Mouse (Mus musculus) CD4-positive, CD25-positive, alpha-beta regulatory T cell (primary cell): ENCODE measurements around the gene Pbld1. TPM values are rescaled to one million over a fixed set of nuclear protein-coding genes. Genes with fewer than 3 reads are reported as not detected.

Experiments
- polyA plus RNA-seq: library from polyadenylated mRNA; unstranded; fragments of 100-300 nt; shearing (Covaris generic); gene quantifications from one replicate; pipeline ENCODE4 v1.2.1, GENCODE M21; 2017

Pbld1 gene
- not detected for polyA plus RNA-seq

GRCm38 (mm10) chr10:63059862-63060261, at the start of gene Pbld1:
TSS of gene Pbld1 (plus strand) at chr10:63060162.

GRCm38 (mm10) chr10:63023749-63024579, 36.0 kb upstream of the Pbld1 start, which contains the start of the genes Hnrnph3 and Pbld2:
TSS of gene Hnrnph3 (minus strand) at chr10:63024217.
TSS of gene Pbld2 (plus strand) at chr10:63024315.

GRCm38 (mm10) chr10:63099521-63099920, 39.6 kb downstream of the Pbld1 start, which contains the start of gene Atoh7:
TSS of gene Atoh7 (plus strand) at chr10:63099651.

Other genes starting within 250 kb of the Pbld1 start
- 11.4 TPM for gene Tet1, start 151.2 kb upstream of the Pbld1 start, polyA plus RNA-seq
- 15.9 TPM for gene Slc25a16, start 139.5 kb upstream of the Pbld1 start, polyA plus RNA-seq
- 2.7 TPM for gene Dna2, start 113.1 kb upstream of the Pbld1 start, polyA plus RNA-seq
- 54.1 TPM for gene Rufy2, start 79.9 kb upstream of the Pbld1 start, polyA plus RNA-seq
- gene Hnrnph3, start 35.9 kb upstream of the Pbld1 start, polyA plus RNA-seq = 72.5 TPM
- 0.32 TPM for gene Pbld2, start 35.8 kb upstream of the Pbld1 start, polyA plus RNA-seq
- gene Atoh7, start 39.5 kb downstream of the Pbld1 start, polyA plus RNA-seq = not detected
- gene Mypn, start 143.8 kb downstream of the Pbld1 start, polyA plus RNA-seq = 0.05 TPM
- gene Herc4, start 183.6 kb downstream of the Pbld1 start, polyA plus RNA-seq = 128 TPM